Comparison of ENCODE assay signal across 1 mouse cellular context in genomic region chr13:67108821-67109206, GRCm38 (mm10).
TF ChIP-seq lines count a peak whose summit lies in the region.

No protein-coding gene starts in this region.

TF ChIP-seq in MEL, 35 proteins besides CTCF, POLR2A, EP300 and RAD21 (continued from another document):
- peak; percentile 50 for TF ChIP-seq SMC3 (IDR thresholded peaks at IDR 0.05; ENCODE audit: low read depth, low read length)
- TF ChIP-seq JUND (IDR thresholded peaks at IDR 0.05; ENCODE audit: low read depth, low read length): no peak
- TF ChIP-seq MYB (IDR thresholded peaks at IDR 0.05; ENCODE audit: low read depth, low read length): no peak
- TF ChIP-seq ZKSCAN1 (IDR thresholded peaks at IDR 0.05; ENCODE audit: low read depth, low read length): no peak
- TF ChIP-seq BHLHE40 (IDR thresholded peaks at IDR 0.05; ENCODE audit: borderline replicate concordance, low read depth, low read length): no peak
- TF ChIP-seq USF1 (IDR thresholded peaks at IDR 0.05; ENCODE audit: low read depth, low read length): no peak
- no peak for TF ChIP-seq CHD2 (IDR thresholded peaks at IDR 0.05; ENCODE audit: low read length)
- no peak for TF ChIP-seq USF2 (IDR thresholded peaks at IDR 0.05; ENCODE audit: borderline replicate concordance in 1 of 2, insufficient read depth in 1 of 2, low read depth in 1 of 2, low read length in 2 of 2)
- TF ChIP-seq MXI1 (IDR thresholded peaks at IDR 0.05; ENCODE audit: low read depth, low read length): peak; percentile 58
- no peak for TF ChIP-seq TBP (IDR thresholded peaks at IDR 0.05; ENCODE audit: low read depth, low read length)
- peak; percentile 12; the same call in 1 of the 2 replicates for TF ChIP-seq MAX (IDR thresholded peaks at IDR 0.05; ENCODE audit: low read length)
- no peak for TF ChIP-seq KAT2A (conservative IDR thresholded peaks at IDR 0.05; ENCODE audit: low read depth, low read length)
- no peak for TF ChIP-seq TCF12 (IDR thresholded peaks at IDR 0.05; ENCODE audit: low read depth, low read length)
- TF ChIP-seq ELF1 (IDR thresholded peaks at IDR 0.05; ENCODE audit: low read depth, low read length): no peak
- no peak; the same call in 1 of the 2 replicates for TF ChIP-seq ZMIZ1 (IDR thresholded peaks at IDR 0.05; ENCODE audit: low read depth, low read length)
- no peak for TF ChIP-seq RCOR1 (IDR thresholded peaks at IDR 0.05; ENCODE audit: low read depth, low read length)
- no peak for TF ChIP-seq UBTF (IDR thresholded peaks at IDR 0.05; ENCODE audit: borderline replicate concordance, insufficient read depth, low read depth, low read length)
- no peak for TF ChIP-seq HCFC1 (IDR thresholded peaks at IDR 0.05; ENCODE audit: low read depth, low read length)
- TF ChIP-seq POLR2AphosphoS5 (IDR thresholded peaks at IDR 0.05; ENCODE audit: borderline replicate concordance, low read depth, low read length): no peak
- no peak for TF ChIP-seq POLR2AphosphoS2 (IDR thresholded peaks at IDR 0.05; ENCODE audit: low read length)
- TF ChIP-seq MEF2A (IDR thresholded peaks at IDR 0.05; ENCODE audit: extremely low read depth, insufficient replicate concordance, low read depth, low read length, poor library complexity, severe bottlenecking): no peak
- TF ChIP-seq CHD1 (IDR thresholded peaks at IDR 0.05; ENCODE audit: low read depth, low read length): no peak
- TF ChIP-seq TAL1 (IDR thresholded peaks at IDR 0.05; ENCODE audit: low read length): no peak
- no peak for TF ChIP-seq E2F4 (IDR thresholded peaks at IDR 0.05; ENCODE audit: borderline replicate concordance, low read depth, low read length)
- no peak for TF ChIP-seq ETS1 (IDR thresholded peaks at IDR 0.05; ENCODE audit: low read depth, low read length)
- TF ChIP-seq MAFK (IDR thresholded peaks at IDR 0.05; ENCODE audit: borderline replicate concordance, low read depth, low read length): no peak
- TF ChIP-seq ZNF384 (IDR thresholded peaks at IDR 0.05; ENCODE audit: low read depth, low read length): no peak
- TF ChIP-seq GABPA (IDR thresholded peaks at IDR 0.05; ENCODE audit: low read depth, low read length): no peak
- TF ChIP-seq ZC3H11A (IDR thresholded peaks at IDR 0.05; ENCODE audit: low read depth, low read length): peak; percentile 0; the same call in 1 of the 2 replicates
- no peak for TF ChIP-seq NELFE (IDR thresholded peaks at IDR 0.05; ENCODE audit: low read depth, low read length)
